Mouse (Mus musculus): ENCODE data around the gene Nubpl. TPM values are rescaled to one million over a fixed set of nuclear protein-coding genes. Genes with fewer than 3 reads are reported as not detected.

Nubpl gene
- polyA plus RNA-seq, 1 experiment: 0.89 TPM

DNA sequence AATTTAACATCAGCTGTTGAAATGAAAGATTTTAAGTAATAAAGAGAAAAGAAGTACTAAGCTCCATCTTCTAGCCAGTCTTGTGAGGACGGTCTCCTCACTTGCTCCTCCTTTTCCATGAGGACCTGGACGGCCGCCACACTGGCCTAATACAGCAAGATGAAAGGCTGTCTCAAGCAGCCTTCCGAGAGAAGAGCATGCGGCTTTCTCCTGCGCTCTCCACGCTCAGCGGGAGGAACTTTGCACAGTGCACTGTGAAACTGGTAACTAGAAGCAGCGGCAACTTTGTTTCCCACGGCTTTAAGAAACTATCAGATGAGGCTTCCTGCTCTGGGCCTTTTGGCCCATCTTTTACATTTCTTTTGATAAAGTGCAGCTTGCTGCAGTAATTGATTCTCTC lies 34.7 kb downstream of the Nubpl start:
- DNase-seq: no peak
- Histone ChIP-seq H3K36me3 (ENCODE audit: control insufficient read depth, insufficient read depth, low read length) (no peaks in the 10 kb centered on the region), H3K4me3 (ENCODE audit: control insufficient read depth, insufficient read depth, low read length) (no peak overlapping the region), H3K4me1 (replicated peaks; ENCODE audit: control insufficient read depth, insufficient read depth, low read length) (no peaks in the 10 kb centered on the region), H3K27me3 (ENCODE audit: control insufficient read depth, insufficient read depth, low read length) (no peaks in the 10 kb centered on the region), H3K27ac (ENCODE audit: control insufficient read depth, insufficient read depth, low read length) (no peak overlapping the region)
- 87% methylated on average over 10 of the region's 10 CpGs for WGBS
- TF ChIP-seq CTCF (IDR thresholded peaks at IDR 0.05; ENCODE audit: borderline replicate concordance, control insufficient read depth, extremely low read depth, insufficient read depth, low read length, poor library complexity) (no peak), POLR2A (IDR thresholded peaks at IDR 0.05; ENCODE audit: control insufficient read depth, extremely low read depth, insufficient read depth, low read length, poor library complexity) (no peak)

DNA sequence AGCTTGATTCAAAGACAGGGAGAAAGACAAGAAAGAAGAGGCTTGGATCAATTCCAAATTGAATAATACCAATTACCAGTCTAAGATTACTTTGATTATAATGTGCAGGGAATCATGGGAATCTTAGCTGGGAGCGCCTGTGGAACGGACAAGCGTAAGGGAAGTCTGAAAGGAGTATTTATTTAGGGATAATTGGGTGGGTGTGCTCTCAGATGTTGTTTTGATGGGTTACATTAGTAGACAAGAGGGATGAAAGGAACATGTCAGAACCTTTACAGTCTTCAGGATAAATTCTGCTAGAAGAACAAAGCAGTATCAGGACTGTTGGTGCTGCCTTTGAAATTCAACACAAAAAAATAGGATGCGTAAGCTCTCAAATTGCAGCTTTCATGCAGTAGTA lies 40.8 kb downstream of the Nubpl start:
- TF ChIP-seq POLR2A (IDR thresholded peaks at IDR 0.05; ENCODE audit: control insufficient read depth, extremely low read depth, insufficient read depth, low read length, poor library complexity): no peak
- TF ChIP-seq CTCF (IDR thresholded peaks at IDR 0.05; ENCODE audit: borderline replicate concordance, control insufficient read depth, extremely low read depth, insufficient read depth, low read length, poor library complexity): no peak
- Histone ChIP-seq H3K27ac (ENCODE audit: control insufficient read depth, insufficient read depth, low read length) (no peak overlapping the region), H3K27me3 (ENCODE audit: control insufficient read depth, insufficient read depth, low read length) (no peaks in the 10 kb centered on the region), H3K4me1 (replicated peaks; ENCODE audit: control insufficient read depth, insufficient read depth, low read length) (no peaks in the 10 kb centered on the region), H3K36me3 (ENCODE audit: control insufficient read depth, insufficient read depth, low read length) (no peaks in the 10 kb centered on the region), H3K4me3 (ENCODE audit: control insufficient read depth, insufficient read depth, low read length) (no peak overlapping the region)
- no peak for DNase-seq
- WGBS: 99% methylated on average over 4 of the region's 4 CpGs

DNA sequence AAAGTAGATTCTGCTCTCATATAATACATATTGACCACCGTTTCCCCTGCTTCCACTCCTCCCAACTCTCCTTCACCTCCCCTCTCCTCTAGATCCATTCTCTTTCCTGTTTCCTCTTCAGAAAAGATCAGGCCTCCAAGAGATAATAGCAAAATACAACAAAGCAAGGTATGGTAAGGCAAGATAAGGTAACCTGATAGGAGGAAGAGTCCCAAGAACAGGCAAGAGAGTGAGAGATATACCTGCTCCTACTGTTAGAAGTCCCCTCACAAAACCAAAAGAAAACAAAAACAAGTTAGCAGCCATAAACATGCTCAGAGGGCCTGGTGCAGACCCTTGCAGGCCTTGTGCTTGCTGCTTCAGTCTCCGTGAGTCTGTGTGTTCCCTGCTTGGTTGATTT lies 49.1 kb downstream of the Nubpl start:
- DNase-seq: no peak
- H3K4me1 ChIP-seq (replicated peaks; ENCODE audit: control insufficient read depth, insufficient read depth, low read length): no peaks in the 10 kb centered on the region
- no peaks in the 10 kb centered on the region for H3K27me3 ChIP-seq (ENCODE audit: control insufficient read depth, insufficient read depth, low read length)
- TF ChIP-seq POLR2A (IDR thresholded peaks at IDR 0.05; ENCODE audit: control insufficient read depth, extremely low read depth, insufficient read depth, low read length, poor library complexity) (no peak), CTCF (IDR thresholded peaks at IDR 0.05; ENCODE audit: borderline replicate concordance, control insufficient read depth, extremely low read depth, insufficient read depth, low read length, poor library complexity) (no peak)
- no peaks in the 10 kb centered on the region for H3K36me3 ChIP-seq (ENCODE audit: control insufficient read depth, insufficient read depth, low read length)
- WGBS: 95% methylated on average over 2 of the region's 2 CpGs
- H3K27ac ChIP-seq (ENCODE audit: control insufficient read depth, insufficient read depth, low read length): no peak overlapping the region
- no peak overlapping the region for H3K4me3 ChIP-seq (ENCODE audit: control insufficient read depth, insufficient read depth, low read length)

DNA sequence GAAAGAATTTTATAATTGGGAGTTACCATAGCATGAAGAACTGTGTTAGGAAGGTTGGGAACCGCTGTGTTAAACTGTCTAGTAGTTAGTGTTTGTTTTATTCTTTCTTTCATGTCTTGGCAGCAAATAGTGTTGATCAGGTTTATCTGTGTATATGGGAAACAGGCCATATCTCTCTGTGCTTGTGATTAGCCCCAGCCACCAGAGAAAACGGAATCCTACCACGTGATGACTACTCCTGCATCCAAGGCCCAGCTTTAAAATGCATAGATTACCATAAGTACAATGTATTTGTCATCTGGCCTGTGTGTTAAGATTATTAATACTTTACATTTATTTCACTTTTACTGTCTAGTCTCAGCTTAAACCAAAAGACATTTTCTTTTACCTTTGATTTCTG lies 51.9 kb downstream of the Nubpl start:
- 94% methylated on average over 3 of the region's 3 CpGs for WGBS
- TF ChIP-seq CTCF (IDR thresholded peaks at IDR 0.05; ENCODE audit: borderline replicate concordance, control insufficient read depth, extremely low read depth, insufficient read depth, low read length, poor library complexity) (no peak), POLR2A (IDR thresholded peaks at IDR 0.05; ENCODE audit: control insufficient read depth, extremely low read depth, insufficient read depth, low read length, poor library complexity) (no peak)
- Histone ChIP-seq H3K27ac (ENCODE audit: control insufficient read depth, insufficient read depth, low read length) (no peak overlapping the region), H3K36me3 (ENCODE audit: control insufficient read depth, insufficient read depth, low read length) (no peaks in the 10 kb centered on the region), H3K27me3 (ENCODE audit: control insufficient read depth, insufficient read depth, low read length) (no peaks in the 10 kb centered on the region), H3K4me1 (replicated peaks; ENCODE audit: control insufficient read depth, insufficient read depth, low read length) (no peaks in the 10 kb centered on the region), H3K4me3 (ENCODE audit: control insufficient read depth, insufficient read depth, low read length) (no peak overlapping the region)
- no peak for DNase-seq

DNA sequence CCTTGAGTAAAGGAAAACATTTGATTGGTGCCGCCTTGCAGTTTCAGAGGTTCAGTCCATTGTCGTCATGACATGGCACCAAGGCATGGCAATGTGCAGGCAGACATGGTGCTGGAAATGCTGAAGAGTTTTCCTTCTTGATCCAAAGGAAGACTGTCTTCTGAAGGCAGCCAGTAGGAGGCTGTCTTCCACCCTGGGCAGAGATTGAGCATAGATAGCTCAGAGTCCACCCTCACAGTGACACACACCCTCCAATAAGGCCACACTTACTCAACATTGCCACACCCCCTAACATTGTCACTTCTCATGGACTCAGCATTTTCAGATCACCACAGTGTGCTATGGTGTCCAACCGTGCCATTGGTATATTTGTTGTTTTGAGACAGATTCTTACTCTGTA lies 54.5 kb downstream of the Nubpl start:
- TF ChIP-seq POLR2A (IDR thresholded peaks at IDR 0.05; ENCODE audit: control insufficient read depth, extremely low read depth, insufficient read depth, low read length, poor library complexity) (no peak), CTCF (IDR thresholded peaks at IDR 0.05; ENCODE audit: borderline replicate concordance, control insufficient read depth, extremely low read depth, insufficient read depth, low read length, poor library complexity) (no peak)
- DNase-seq: no peak
- over 99% methylated on average over 3 of the region's 3 CpGs for WGBS
- no peaks in the 10 kb centered on the region for H3K36me3 ChIP-seq (ENCODE audit: control insufficient read depth, insufficient read depth, low read length)
- H3K4me3 ChIP-seq (ENCODE audit: control insufficient read depth, insufficient read depth, low read length): no peak overlapping the region
- H3K27ac ChIP-seq (ENCODE audit: control insufficient read depth, insufficient read depth, low read length): no peak overlapping the region
- H3K27me3 ChIP-seq (ENCODE audit: control insufficient read depth, insufficient read depth, low read length): no peaks in the 10 kb centered on the region
- no peaks in the 10 kb centered on the region for H3K4me1 ChIP-seq (replicated peaks; ENCODE audit: control insufficient read depth, insufficient read depth, low read length)

DNA sequence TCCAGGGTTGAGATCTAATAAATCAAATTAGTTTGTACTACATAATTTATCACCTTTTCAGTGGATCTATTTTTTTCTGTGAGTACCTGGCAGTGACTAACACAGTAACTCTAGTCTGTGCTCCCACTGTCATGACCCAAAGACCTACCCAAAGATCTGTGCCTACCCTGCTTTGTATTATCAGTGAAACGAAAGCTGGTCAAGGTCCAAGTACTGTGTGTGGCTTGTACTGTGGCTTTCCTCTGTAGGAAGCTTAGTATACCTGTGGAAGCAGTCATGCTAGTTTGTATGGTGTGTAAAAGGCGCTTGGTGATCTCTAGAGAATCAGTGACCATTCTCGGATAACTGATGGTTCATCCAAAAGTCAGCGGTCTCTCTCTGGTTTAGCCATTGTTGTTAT lies 57.4 kb downstream of the Nubpl start:
- no peaks in the 10 kb centered on the region for H3K27me3 ChIP-seq (ENCODE audit: control insufficient read depth, insufficient read depth, low read length)
- H3K36me3 ChIP-seq (ENCODE audit: control insufficient read depth, insufficient read depth, low read length): no peaks in the 10 kb centered on the region
- H3K4me1 ChIP-seq (replicated peaks; ENCODE audit: control insufficient read depth, insufficient read depth, low read length): no peaks in the 10 kb centered on the region
- WGBS: 96% methylated on average over 4 of the region's 4 CpGs
- TF ChIP-seq POLR2A (IDR thresholded peaks at IDR 0.05; ENCODE audit: control insufficient read depth, extremely low read depth, insufficient read depth, low read length, poor library complexity): no peak
- no peak for TF ChIP-seq CTCF (IDR thresholded peaks at IDR 0.05; ENCODE audit: borderline replicate concordance, control insufficient read depth, extremely low read depth, insufficient read depth, low read length, poor library complexity)
- H3K27ac ChIP-seq (ENCODE audit: control insufficient read depth, insufficient read depth, low read length): no peak overlapping the region
- H3K4me3 ChIP-seq (ENCODE audit: control insufficient read depth, insufficient read depth, low read length): no peak overlapping the region
- DNase-seq: no peak

DNA sequence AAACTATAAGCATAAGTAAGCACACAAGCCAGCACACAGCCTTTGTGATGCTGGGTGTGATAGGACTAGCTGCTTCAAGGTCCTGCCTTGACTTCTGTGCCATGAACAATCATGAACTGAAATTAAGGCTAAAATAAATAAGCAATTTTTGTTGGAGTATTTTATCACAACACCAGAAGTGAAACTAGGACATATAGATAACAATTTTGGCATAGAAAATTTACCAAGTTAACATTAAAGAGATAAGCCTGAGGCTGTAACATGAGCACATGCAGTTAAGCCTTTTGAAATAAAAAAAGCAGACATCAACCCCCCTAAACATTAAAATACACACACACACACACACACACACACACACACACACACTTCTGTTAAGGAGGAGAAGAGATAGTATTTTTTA lies 66.9 kb downstream of the Nubpl start:
- Histone ChIP-seq H3K36me3 (ENCODE audit: control insufficient read depth, insufficient read depth, low read length) (no peaks in the 10 kb centered on the region), H3K27me3 (ENCODE audit: control insufficient read depth, insufficient read depth, low read length) (no peaks in the 10 kb centered on the region), H3K4me3 (ENCODE audit: control insufficient read depth, insufficient read depth, low read length) (no peak overlapping the region), H3K27ac (ENCODE audit: control insufficient read depth, insufficient read depth, low read length) (no peak overlapping the region), H3K4me1 (replicated peaks; ENCODE audit: control insufficient read depth, insufficient read depth, low read length) (no peaks in the 10 kb centered on the region)
- no peak for DNase-seq
- TF ChIP-seq POLR2A (IDR thresholded peaks at IDR 0.05; ENCODE audit: control insufficient read depth, extremely low read depth, insufficient read depth, low read length, poor library complexity): no peak
- TF ChIP-seq CTCF (IDR thresholded peaks at IDR 0.05; ENCODE audit: borderline replicate concordance, control insufficient read depth, extremely low read depth, insufficient read depth, low read length, poor library complexity): no peak

Measured in thymus, adult 2 months (tissue).